Mouse (Mus musculus) megakaryocyte-erythroid progenitor cell, adult 5-6 weeks (primary cell): Measurements from ENCODE around the gene Olfr1252. TPM values are rescaled to one million over a fixed set of nuclear protein-coding genes. Genes with fewer than 3 reads are reported as not detected.

Experiments
- ATAC-seq: replicated peaks from 2 replicates; pipeline ENCODE4 v1.8.0; 2016; ENCODE audit warnings: mild to moderate bottlenecking, inconsistent platforms; ENCODE audit not compliant: severe bottlenecking, poor library complexity, low FRiP score, low TSS enrichment
- total RNA-seq, 2 experiments: library from RNA; stranded (forward) in 1 of 2; stranded (reverse) in 1 of 2; fragments of 200-1000, 215-1000 nt in 1 of 2; fragments of >200 nt in 1 of 2; fragmentation: Nextera tagmentation in 1 of 2; gene quantifications; 2 replicates each; pipeline ENCODE4 v1.2.3; 2014 to 2017

Gene Olfr1252
- not detected in 2 replicates for total RNA-seq (2014; fragmentation: Nextera tagmentation)
- total RNA-seq (2017), result not detected in 2 replicates

GRCm38 (mm10) chr2:89724912-89725311 lies at the start of gene Olfr1252:
Gene Olfr1252, minus strand, starts transcription at chr2:89725012.
- no peak for ATAC-seq

- no peak for ATAC-seq
Observed at GRCm38 (mm10) chr2:89756990-89757389, 32.2 kb upstream of the Olfr1252 start, which contains the start of gene Olfr1253. Gene Olfr1253, minus strand, starts transcription at chr2:89757090.

- no peak for ATAC-seq
Observed at GRCm38 (mm10) chr2:89691980-89692379, 32.8 kb downstream of the Olfr1252 start.

DNA sequence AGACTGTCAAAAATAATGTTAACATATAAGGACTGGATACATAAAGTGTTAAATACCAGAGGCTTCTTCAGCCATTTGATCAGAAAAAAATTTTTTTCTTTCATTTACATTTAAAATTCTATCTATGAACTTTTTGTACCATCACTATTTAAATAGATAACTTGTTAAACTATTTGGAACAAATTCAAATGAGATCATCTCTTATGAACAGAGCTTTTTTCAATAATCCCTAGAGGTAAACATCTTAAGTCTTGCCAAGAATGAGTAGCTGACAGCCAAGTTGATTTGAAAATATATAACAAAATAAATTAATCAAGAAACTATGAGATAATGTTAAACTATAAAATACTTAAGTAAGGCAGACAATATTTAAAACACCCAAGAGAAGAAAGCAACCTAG lies 53.0 kb downstream of the Olfr1252 start, which contains the start of gene Olfr1251:
Olfr1251 (minus strand) TSS at position 101 of the 400 bp plus-strand sequence.
- no peak for ATAC-seq

Other genes with a start within 250 kb of the Olfr1252 start
- gene Olfr1241, start 237.9 kb downstream of the Olfr1252 start, total RNA-seq (2014; fragmentation: Nextera tagmentation), result not detected in 2 replicates
- not detected in 2 replicates for gene Olfr1241, start 237.9 kb downstream of the Olfr1252 start, total RNA-seq (2017)
- not detected in 2 replicates for gene Olfr1242, start 226.7 kb downstream of the Olfr1252 start, total RNA-seq (2014; fragmentation: Nextera tagmentation)
- not detected in 2 replicates for gene Olfr1242, start 226.7 kb downstream of the Olfr1252 start, total RNA-seq (2017)
- gene Olfr1243, start 193.5 kb downstream of the Olfr1252 start, total RNA-seq (2014; fragmentation: Nextera tagmentation), result not detected in 2 replicates
- gene Olfr1243, start 193.5 kb downstream of the Olfr1252 start, total RNA-seq (2017), result not detected in 2 replicates
- gene Olfr1245, start 146.6 kb downstream of the Olfr1252 start, total RNA-seq (2014; fragmentation: Nextera tagmentation), result not detected in 2 replicates
- not detected in 2 replicates for gene Olfr1245, start 146.6 kb downstream of the Olfr1252 start, total RNA-seq (2017)
- not detected in 2 replicates for gene Olfr1246, start 131.9 kb downstream of the Olfr1252 start, total RNA-seq (2014; fragmentation: Nextera tagmentation)
- not detected in 2 replicates for gene Olfr1246, start 131.9 kb downstream of the Olfr1252 start, total RNA-seq (2017)
- not detected in 2 replicates for gene Olfr1247, start 110.9 kb downstream of the Olfr1252 start, total RNA-seq (2014; fragmentation: Nextera tagmentation)
- not detected in 2 replicates for gene Olfr1247, start 110.9 kb downstream of the Olfr1252 start, total RNA-seq (2017)
- gene Olfr1248, start 106.8 kb downstream of the Olfr1252 start, total RNA-seq (2014; fragmentation: Nextera tagmentation), result not detected in 2 replicates
- gene Olfr1248, start 106.8 kb downstream of the Olfr1252 start, total RNA-seq (2017), result not detected in 2 replicates
- gene Olfr1249, start 90.0 kb downstream of the Olfr1252 start, total RNA-seq (2014; fragmentation: Nextera tagmentation), result not detected in 2 replicates
- gene Olfr1249, start 90.0 kb downstream of the Olfr1252 start, total RNA-seq (2017), result not detected in 2 replicates
- not detected in 2 replicates for gene Olfr1250, start 63.5 kb downstream of the Olfr1252 start, total RNA-seq (2014; fragmentation: Nextera tagmentation)
- gene Olfr1250, start 63.5 kb downstream of the Olfr1252 start, total RNA-seq (2017), result not detected in 2 replicates
- gene Olfr1251, start 53.1 kb downstream of the Olfr1252 start, total RNA-seq (2014; fragmentation: Nextera tagmentation), result not detected in 2 replicates
- not detected in 2 replicates for gene Olfr1251, start 53.1 kb downstream of the Olfr1252 start, total RNA-seq (2017)
- not detected in 2 replicates for gene Olfr1253, start 32.1 kb upstream of the Olfr1252 start, total RNA-seq (2014; fragmentation: Nextera tagmentation)
- not detected in 2 replicates for gene Olfr1253, start 32.1 kb upstream of the Olfr1252 start, total RNA-seq (2017)
- gene Olfr1254, start 68.6 kb upstream of the Olfr1252 start, total RNA-seq (2014; fragmentation: Nextera tagmentation), result not detected in 2 replicates
- not detected in 2 replicates for gene Olfr1254, start 68.6 kb upstream of the Olfr1252 start, total RNA-seq (2017)
- gene Olfr1255, start 87.0 kb upstream of the Olfr1252 start, total RNA-seq (2014; fragmentation: Nextera tagmentation), result not detected in 2 replicates
- gene Olfr1255, start 87.0 kb upstream of the Olfr1252 start, total RNA-seq (2017), result not detected in 2 replicates
- gene Olfr1256, start 116.5 kb upstream of the Olfr1252 start, total RNA-seq (2014; fragmentation: Nextera tagmentation), result not detected in 2 replicates
- not detected in 2 replicates for gene Olfr1256, start 116.5 kb upstream of the Olfr1252 start, total RNA-seq (2017)
- gene Olfr48, start 123.2 kb upstream of the Olfr1252 start, total RNA-seq (2014; fragmentation: Nextera tagmentation), result not detected in 2 replicates
- gene Olfr48, start 123.2 kb upstream of the Olfr1252 start, total RNA-seq (2017), result not detected in 2 replicates
- gene Olfr1257, start 153.4 kb upstream of the Olfr1252 start, total RNA-seq (2014; fragmentation: Nextera tagmentation), result not detected in 2 replicates
- gene Olfr1257, start 153.4 kb upstream of the Olfr1252 start, total RNA-seq (2017), result not detected in 2 replicates
- gene Olfr1258, start 202.3 kb upstream of the Olfr1252 start, total RNA-seq (2014; fragmentation: Nextera tagmentation), result not detected in 2 replicates
- not detected in 2 replicates for gene Olfr1258, start 202.3 kb upstream of the Olfr1252 start, total RNA-seq (2017)
- not detected in 2 replicates for gene Olfr1259, start 223.7 kb upstream of the Olfr1252 start, total RNA-seq (2014; fragmentation: Nextera tagmentation)
- gene Olfr1259, start 223.7 kb upstream of the Olfr1252 start, total RNA-seq (2017), result not detected in 2 replicates
- not detected in 2 replicates for gene Olfr1260, start 249.3 kb upstream of the Olfr1252 start, total RNA-seq (2014; fragmentation: Nextera tagmentation)
- not detected in 2 replicates for gene Olfr1260, start 249.3 kb upstream of the Olfr1252 start, total RNA-seq (2017)